Mouse (Mus musculus) hindbrain, postnatal 0 days (tissue): ENCODE measurements around the gene Hpd. TPM values are rescaled to one million over a fixed set of nuclear protein-coding genes. Genes with fewer than 3 reads are reported as not detected.

Experiments
- ATAC-seq: fragments of 200-750 bp; cut with Nextera tagmentation; 2 replicates; pipeline ENCODE4 v1.8.0; 2017; ENCODE audit warnings: mild to moderate bottlenecking, moderate TSS enrichment, moderate library complexity
- DNase-seq: peaks from one replicate; pipeline ENCODE4 v3.0.0-alpha.2; 2015; ENCODE audit warnings: low spot score
- H3K27ac ChIP-seq: fragments of 300-500 bp; sonication (generic); 2 replicates; pipeline ENCODE4 v1.5.1; 2014; ENCODE audit warnings: mild to moderate bottlenecking
- H3K27me3 ChIP-seq: fragments of 300-500 bp; sonication (generic); 2 replicates; pipeline ENCODE4 v1.6.1; 2014; ENCODE audit warnings: low read length, mixed read lengths; ENCODE audit not compliant: insufficient read depth
- H3K36me3 ChIP-seq: fragments of 300-500 bp; sonication (generic); 2 replicates; pipeline ENCODE4 v1.6.1; 2014; ENCODE audit warnings: low read length, mixed read lengths; ENCODE audit not compliant: insufficient read depth
- H3K4me1 ChIP-seq: fragments of 300-500 bp; sonication (generic); 2 replicates; pipeline ENCODE4 v1.6.1; 2014; ENCODE audit warnings: antibody characterized with exemption, low read length, mixed read lengths; ENCODE audit not compliant: insufficient read depth
- H3K4me2 ChIP-seq: fragments of 300-500 bp; sonication (generic); 2 replicates; pipeline ENCODE4 v1.6.1; 2014; ENCODE audit warnings: low read depth, mild to moderate bottlenecking, low read length, moderate library complexity, mixed read lengths
- H3K4me3 ChIP-seq: fragments of 300-500 bp; sonication (generic); 2 replicates; pipeline ENCODE4 v1.5.1; 2014; ENCODE audit warnings: low read length
- H3K9ac ChIP-seq: fragments of 300-500 bp; sonication (generic); replicated peaks from 2 replicates; pipeline ENCODE4 v1.6.1; 2014; ENCODE audit warnings: mild to moderate bottlenecking, low read length, moderate library complexity, mixed read lengths
- H3K9me3 ChIP-seq: fragments of 300-500 bp; sonication (generic); 2 replicates; pipeline ENCODE4 v1.6.1; 2016; ENCODE audit warnings: low read length, mixed read lengths
- CTCF ChIP-seq: IDR thresholded peaks from 2 replicates; pipeline ENCODE4 v1.5.1; 2016; ENCODE audit warnings: antibody characterized with exemption, control low read depth, low read depth
- WGBS: fragments of 180-500 bp; shearing (Covaris S2); extraction: QIAGEN DNeasy Blood & Tissue Kit; methylation state at CpG from one replicate; pipeline ENCODE4 v1.1.7; 2014; 5-methylcytosine and 5-hydroxymethylcytosine counted together
- polyA plus RNA-seq: library from polyadenylated mRNA; unstranded; fragments of >200 nt; fragmentation: Nextera tagmentation; extraction: Ambion mirVana; gene quantifications from 2 replicates; pipeline ENCODE4 v1.2.1, GENCODE M21; 2015
- total RNA-seq: library from RNA; depleted of rRNA; stranded (reverse); fragments of >200 nt; gene quantifications from 2 replicates; pipeline ENCODE4 v1.2.3, GENCODE M21; 2014; rRNA removed

Hpd gene
- total and polyA plus RNA-seq, 2 experiments from 2014 or later: not detected

GRCm38 (mm10) chr5:123125638-123126406, 56.7 kb downstream of the Hpd start:
- H3K36me3 ChIP-seq: no peaks in the 10 kb centered on the region; the same call in 1 of the 2 replicates
- H3K9ac ChIP-seq: no peak overlapping the region
- ATAC-seq: peak; percentile 18; the same call in 1 of the 2 replicates
- DNase-seq: no peak
- WGBS: 84% methylated on average over 18 of the region's 18 CpGs
- no peak overlapping the region for H3K4me2 ChIP-seq
- no peaks in the 10 kb centered on the region for H3K9me3 ChIP-seq
- no peaks in the 10 kb centered on the region for H3K27me3 ChIP-seq
- no peaks in the 10 kb centered on the region for H3K4me1 ChIP-seq
- no peak overlapping the region for H3K4me3 ChIP-seq
- no peak overlapping the region for H3K27ac ChIP-seq
- no peak for TF ChIP-seq CTCF

- no peak for TF ChIP-seq CTCF
- Histone ChIP-seq H3K9ac (no peak overlapping the region), H3K27me3 (no peaks in the 10 kb centered on the region), H3K36me3 (no peaks in the 10 kb centered on the region; the same call in 1 of the 2 replicates), H3K4me3 (no peak overlapping the region), H3K4me2 (no peak overlapping the region), H3K9me3 (no peaks in the 10 kb centered on the region), H3K27ac (no peak overlapping the region), H3K4me1 (no peaks in the 10 kb centered on the region)
- DNase-seq: no peak
- 86% methylated on average over 6 of the region's 6 CpGs for WGBS
- no peak for ATAC-seq
Observed at GRCm38 (mm10) chr5:123125105-123125504, 57.4 kb downstream of the Hpd start.

GRCm38 (mm10) chr5:123122181-123122580, 60.3 kb downstream of the Hpd start:
- Histone ChIP-seq H3K27ac (no peak overlapping the region), H3K36me3 (no peaks in the 10 kb centered on the region), H3K9ac (no peak overlapping the region), H3K9me3 (no peaks in the 10 kb centered on the region), H3K4me1 (no peaks in the 10 kb centered on the region), H3K4me3 (no peak overlapping the region), H3K4me2 (no peak overlapping the region), H3K27me3 (no peaks in the 10 kb centered on the region)
- TF ChIP-seq CTCF: peak; percentile 56
- DNase-seq: no peak
- ATAC-seq: no peak
- 90% methylated on average over 4 of the region's 4 CpGs for WGBS

Other genes with a start within 250 kb of the Hpd start
- 75.7 and 87.3 TPM in 2 replicates for gene Kdm2b, start 192.9 kb downstream of the Hpd start, total RNA-seq
- gene Kdm2b, start 192.9 kb downstream of the Hpd start, polyA plus RNA-seq: 59.7 and 60.9 TPM in 2 replicates
- gene Orai1, start 167.7 kb downstream of the Hpd start, total RNA-seq: 20.9 and 27.2 TPM in 2 replicates
- 16.8 and 18.3 TPM in 2 replicates for gene Orai1, start 167.7 kb downstream of the Hpd start, polyA plus RNA-seq
- gene Morn3, start 135.7 kb downstream of the Hpd start, total RNA-seq: not detected in 2 replicates
- gene Morn3, start 135.7 kb downstream of the Hpd start, polyA plus RNA-seq: 0.64 and 0.87 TPM in 2 replicates
- gene Tmem120b, start 114.3 kb downstream of the Hpd start, total RNA-seq: 15.3 and 29.3 TPM in 2 replicates
- gene Tmem120b, start 114.3 kb downstream of the Hpd start, polyA plus RNA-seq: 17.7 and 19.6 TPM in 2 replicates
- gene Rhof, start 50.0 kb downstream of the Hpd start, total RNA-seq: 43.5 and 44.4 TPM in 2 replicates
- 36.6 and 36.8 TPM in 2 replicates for gene Rhof, start 50.0 kb downstream of the Hpd start, polyA plus RNA-seq
- 4.8 TPM in 2 replicates for gene Setd1b, start 40.5 kb downstream of the Hpd start, total RNA-seq
- 7.1 and 7.2 TPM in 2 replicates for gene Setd1b, start 40.5 kb downstream of the Hpd start, polyA plus RNA-seq
- 28.5 and 30.8 TPM in 2 replicates for gene Psmd9, start 13.3 kb downstream of the Hpd start, total RNA-seq
- gene Psmd9, start 13.3 kb downstream of the Hpd start, polyA plus RNA-seq: 86.1 and 87.2 TPM in 2 replicates
- 2.4 and 2.8 TPM in 2 replicates for gene Wdr66, start 69.4 kb upstream of the Hpd start, total RNA-seq
- gene Wdr66, start 69.4 kb upstream of the Hpd start, polyA plus RNA-seq: 0.69 and 1.4 TPM in 2 replicates
- 42.4 and 42.6 TPM in 2 replicates for gene Bcl7a, start 161.1 kb upstream of the Hpd start, total RNA-seq
- 25.1 and 25.6 TPM in 2 replicates for gene Bcl7a, start 161.1 kb upstream of the Hpd start, polyA plus RNA-seq
- gene Mlxip, start 212.1 kb upstream of the Hpd start, total RNA-seq: 16.8 and 17.9 TPM in 2 replicates
- gene Mlxip, start 212.1 kb upstream of the Hpd start, polyA plus RNA-seq: 8.7 and 12.5 TPM in 2 replicates